Mouse (Mus musculus): ENCODE measurements around the gene Med12l.

Gene Med12l

DNA sequence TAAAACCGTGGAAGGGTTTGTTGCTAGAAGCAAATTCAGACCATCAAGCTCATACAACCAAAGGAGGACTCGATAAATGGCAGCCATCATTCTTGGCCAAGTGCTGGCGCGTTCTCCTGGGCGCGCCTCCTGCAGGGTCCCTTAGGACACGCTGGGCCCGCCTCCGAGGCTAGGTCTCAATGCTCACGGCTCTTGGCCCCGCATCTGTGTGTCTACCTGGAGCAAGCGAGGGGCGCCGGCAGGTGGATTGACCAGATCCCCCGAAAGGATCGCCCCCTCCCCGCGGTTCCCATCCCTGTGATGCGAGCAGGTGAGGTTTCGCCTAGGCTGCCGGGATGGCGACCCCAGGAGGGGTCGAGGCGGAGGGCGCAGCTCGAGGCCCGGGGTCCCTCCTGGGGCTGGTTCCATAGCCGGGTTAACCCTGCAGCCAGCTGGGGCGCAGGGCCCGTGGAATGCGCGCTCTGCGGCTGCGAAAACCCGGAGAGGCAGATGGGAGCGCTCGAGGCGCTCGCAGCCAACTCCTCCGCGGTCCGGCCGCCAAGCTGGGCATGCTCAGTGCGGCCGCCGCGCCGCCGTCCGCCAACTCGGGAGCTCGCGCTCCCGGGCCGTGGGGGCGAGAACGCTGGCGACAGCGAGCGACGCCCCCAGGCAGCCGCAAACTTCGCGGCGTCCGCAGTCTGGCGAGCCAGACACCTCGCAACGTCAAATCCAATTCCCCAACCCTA is at the start of gene Med12l:
Gene Med12l (plus strand): TSS at position 555 of the 725 bp plus-strand sequence.
- DNase-seq (ENCODE audit: low spot score), result peak; percentile 43

DNA sequence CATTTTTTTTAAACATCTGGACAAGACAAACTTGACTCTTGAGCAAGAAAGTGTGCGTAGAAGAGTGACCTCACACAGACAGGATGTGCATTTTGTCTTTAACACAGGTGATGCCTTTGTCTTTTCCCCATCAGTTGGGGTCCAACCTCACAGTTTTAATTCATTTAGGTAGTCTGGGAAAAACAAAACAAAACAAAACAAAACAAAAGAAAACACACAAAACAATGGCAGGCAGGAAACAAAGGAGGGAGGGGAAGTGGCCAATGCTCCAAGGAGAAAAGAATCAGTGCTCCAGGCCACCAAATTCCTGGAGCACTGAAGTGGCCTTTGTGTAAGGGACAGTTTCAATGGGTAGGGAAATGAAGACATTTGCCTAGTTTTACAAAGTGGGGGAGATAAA is 44.5 kb upstream of the Med12l start:
- no peak for DNase-seq (ENCODE audit: low spot score)

DNA sequence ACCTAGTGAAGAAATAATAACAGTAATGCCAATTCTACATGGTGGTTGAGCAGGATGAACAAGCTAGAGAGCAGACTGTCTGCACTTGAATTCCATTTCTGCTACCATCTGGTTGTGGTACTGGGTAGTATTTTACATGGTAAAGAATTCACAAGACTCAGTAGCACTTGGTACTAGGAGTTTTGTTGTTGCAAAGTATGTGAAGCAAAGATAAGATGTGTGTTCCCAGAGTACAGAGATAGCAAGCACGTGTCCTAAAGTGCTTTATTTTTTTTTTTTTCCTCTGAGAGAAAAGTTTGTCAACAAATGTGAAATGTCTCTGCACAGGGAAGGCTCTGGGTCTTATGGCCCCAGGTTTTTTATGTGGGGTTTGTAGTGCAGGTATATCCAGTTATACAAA is 28.2 kb upstream of the Med12l start:
- no peak for DNase-seq (ENCODE audit: low spot score)

DNA sequence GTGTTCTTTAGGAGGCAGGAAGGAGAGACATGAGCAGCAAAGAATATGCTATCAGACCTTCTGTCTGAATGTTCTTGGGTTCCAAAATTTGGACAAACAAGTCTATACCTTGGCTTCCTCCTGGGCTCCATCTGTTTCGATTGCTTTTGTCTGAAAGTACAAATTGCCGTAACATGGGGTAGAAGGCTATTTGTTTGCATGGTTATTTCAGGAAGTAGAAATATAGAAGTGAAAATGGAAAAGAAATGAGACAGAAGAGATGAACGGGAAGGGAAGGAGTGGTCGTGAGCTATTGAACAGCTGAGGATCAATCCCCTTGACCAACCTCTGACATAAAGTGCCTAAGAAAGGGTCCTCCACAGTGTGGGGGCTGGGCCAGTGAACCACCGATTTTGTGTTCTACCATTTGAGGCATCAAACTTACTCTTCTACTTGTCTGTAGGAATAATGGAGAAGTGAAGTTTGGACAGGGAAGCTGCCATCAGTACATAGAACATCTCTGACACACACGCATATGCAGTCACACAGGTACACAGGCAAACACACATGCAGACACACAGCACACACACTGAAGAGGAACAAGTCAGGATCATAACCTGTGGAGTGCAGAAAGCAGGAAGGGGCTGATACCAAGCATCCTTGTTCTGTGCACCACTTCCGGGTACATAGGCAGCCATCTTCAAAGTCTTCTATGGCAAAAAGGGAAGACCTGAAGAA is 27.6 kb upstream of the Med12l start:
- DNase-seq (ENCODE audit: low spot score), result no peak

DNA sequence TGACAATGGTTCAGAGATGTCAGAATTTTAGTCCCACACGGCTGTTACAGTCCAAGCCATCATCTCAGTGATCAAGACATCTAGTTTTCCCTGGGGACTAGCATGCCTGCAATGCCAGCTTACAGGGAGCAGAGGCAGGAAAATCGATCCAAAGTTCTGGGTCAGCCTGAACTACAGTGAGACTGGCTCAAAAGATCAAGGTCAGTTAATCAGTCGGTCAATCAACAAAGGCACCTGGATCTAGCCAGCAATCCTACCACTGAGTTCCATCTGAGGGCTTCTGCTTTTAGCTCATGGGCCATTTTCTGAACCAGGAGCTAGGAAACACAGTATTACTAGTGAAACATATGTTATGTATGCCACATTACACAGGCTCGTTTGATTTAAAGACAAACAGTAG is 25.0 kb upstream of the Med12l start:
- DNase-seq (ENCODE audit: low spot score), result no peak

DNA sequence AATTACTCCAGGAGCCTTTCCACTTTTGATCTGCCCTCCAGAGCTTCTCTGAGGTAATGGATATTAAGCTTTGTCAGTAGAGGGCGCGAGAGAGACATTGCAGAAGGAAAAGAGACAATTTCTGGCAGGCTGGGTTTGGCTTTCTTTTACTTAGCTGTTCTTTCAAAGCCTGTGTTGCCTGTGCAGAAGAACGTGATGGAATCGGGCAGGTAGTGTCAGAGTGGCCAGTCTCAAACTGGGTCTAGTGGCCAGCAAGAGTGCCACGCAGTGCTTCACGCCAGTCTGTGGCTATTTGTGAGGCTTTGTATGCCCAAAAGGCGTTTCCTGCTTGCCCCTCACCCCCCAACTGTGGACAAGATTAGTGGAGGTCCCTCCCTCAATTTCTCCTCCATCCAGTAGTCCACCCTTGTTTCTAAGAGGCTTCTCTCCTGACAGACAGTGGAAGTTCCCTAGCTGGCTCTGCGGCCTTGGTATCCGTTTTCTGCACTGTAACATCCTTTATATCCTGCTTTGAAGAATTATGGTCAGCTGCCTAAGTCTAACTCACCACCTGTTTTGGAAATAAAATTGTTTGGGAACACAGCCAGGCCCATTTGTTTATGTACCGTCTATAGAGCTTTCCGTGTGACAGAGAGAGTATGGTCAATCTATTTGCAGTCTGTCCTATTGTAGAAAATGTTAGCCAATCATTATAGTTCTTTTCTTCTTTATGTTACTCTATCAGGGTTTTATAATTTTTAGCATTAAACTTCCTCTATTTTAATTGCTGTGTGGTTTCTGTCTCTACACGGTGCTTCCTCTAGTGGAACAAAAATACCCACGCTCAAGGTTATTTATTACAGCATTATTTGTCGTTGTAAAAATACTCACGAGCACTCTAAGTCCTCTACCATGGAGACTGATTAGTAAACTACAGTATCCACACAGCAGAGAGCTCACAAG is 22.5 kb upstream of the Med12l start:
- peak; percentile 71 for DNase-seq (ENCODE audit: low spot score)

DNA sequence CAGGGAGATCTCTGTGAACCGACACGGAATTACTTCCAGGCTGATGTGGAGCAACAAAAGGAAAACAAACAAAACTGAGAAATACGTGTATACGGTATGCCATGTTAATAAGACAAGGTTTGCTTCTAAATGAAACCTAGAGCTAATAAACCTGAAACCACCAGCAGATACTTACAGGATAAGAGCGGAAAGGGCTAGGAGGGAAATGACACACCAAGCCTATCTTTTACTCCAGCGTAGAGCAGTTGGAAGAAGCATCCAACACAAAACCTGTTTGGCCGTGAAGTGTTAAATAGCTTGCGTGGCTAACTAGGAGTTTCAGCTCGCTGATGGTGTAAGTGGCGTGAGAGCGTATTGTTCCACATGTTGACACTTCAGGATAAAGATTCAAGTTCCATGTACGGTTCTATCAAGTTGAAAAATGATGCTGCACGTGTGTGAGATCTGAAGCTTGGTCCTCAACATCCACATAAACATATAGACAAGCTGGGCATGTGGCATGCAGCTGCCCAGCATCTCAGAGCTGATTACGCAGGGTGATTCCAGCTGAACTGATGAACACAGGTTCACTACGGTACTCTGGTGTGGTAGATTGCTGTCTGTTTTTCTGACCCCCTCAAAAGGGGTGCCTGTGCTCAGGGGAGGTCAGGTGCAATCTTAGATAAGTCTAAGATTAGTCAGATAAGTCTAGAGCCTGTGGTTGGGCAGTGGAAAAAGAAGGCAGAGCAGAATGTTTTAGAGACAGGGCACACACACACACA is 21.6 kb upstream of the Med12l start:
- DNase-seq (ENCODE audit: low spot score), result no peak

DNA sequence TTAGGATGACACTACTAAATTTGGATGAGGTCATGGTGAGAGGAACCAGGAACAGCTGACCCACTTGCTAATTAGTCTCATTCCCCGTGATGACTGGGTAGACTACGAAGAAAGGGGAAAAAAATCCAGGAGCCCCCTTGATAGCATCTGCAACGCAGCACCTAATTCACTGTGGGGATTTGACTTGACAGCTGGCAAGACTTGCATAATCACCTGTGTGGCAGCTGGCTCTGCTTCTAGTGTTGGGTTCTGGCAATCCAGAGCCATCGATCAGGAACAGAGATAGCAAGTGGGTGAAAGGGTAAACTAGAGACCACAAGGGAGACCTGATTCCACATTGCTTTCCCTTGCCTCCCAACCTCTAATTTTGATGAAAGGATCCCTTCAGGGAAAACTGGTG is 19.8 kb upstream of the Med12l start:
- DNase-seq (ENCODE audit: low spot score), result no peak

DNA sequence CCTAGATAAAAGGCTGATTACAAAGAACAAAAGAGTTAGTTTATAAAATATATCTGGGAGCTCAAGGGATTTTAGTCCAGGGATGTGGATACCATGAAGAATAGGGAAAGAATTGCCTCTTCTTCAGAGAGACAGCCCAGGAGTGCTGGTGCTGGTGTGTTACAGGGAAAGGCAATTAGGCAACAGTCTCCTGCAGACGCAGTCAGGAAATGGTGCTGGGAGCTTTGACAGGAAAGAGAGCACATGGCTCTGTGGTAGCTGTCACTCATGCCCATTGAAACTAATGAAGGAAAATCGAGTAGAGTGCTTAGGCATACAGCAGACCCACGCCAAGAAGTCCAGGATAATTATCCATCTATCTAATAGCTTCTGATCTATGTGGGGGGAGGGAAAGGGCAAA is 16.3 kb upstream of the Med12l start:
- no peak for DNase-seq (ENCODE audit: low spot score)

DNA sequence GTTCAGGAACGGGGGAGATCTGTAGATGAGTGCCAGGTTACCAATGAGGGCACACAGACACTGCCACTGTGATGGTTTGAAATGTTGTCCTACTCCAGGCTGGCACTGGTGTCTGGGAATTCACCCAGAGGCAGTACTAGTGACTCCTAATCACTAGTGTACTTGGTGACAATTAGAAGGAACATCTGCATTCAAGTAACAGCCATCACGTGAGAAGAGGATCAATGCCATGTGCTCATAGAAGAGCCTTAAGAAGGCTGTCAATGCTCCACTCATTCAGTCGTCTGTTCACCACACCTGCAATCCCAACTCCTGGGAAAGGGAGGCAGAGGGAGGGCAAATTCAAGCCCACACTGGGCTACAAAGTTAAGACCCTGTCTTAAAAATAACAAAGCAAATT is 15.1 kb upstream of the Med12l start:
- DNase-seq (ENCODE audit: low spot score), result no peak

DNA sequence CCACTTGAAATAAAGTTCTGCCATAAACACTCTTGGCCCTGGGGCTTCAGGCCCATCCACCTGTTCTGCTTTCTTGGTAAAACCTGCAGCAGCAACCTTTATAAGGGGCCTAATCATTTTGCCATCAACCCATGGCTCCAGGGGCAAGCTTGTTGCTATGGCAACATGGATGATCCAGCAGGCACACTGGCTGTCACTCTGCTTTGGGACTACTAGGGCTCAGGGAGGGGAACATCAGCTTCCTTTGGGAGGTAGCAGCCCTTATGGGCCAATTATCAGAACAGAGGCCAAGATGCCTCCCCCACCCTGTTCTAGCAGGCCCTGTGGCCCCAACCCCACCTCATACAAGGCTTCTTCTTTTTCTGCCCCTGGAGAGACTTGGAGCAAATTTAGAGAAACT is 13.5 kb upstream of the Med12l start:
- DNase-seq (ENCODE audit: low spot score), result no peak

DNA sequence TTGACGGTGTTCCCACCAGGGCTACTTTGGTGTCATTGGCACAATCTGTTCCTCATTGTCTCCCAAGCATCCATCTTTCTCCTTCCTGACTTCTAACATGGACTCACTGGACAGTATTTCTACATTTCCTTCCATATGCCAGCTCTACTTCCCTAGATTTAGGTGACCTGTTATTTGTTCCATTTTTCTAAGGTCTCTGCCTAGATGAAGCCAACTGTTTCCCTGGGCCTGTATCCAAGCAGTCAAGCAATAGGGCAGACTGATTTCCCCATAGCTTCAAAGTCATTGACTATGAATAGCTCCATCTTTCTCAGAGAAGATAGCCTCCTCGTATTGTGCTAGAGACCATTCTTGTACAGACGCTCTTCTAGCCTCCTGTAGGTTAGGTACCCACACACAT is 12.0 kb upstream of the Med12l start:
- no peak for DNase-seq (ENCODE audit: low spot score)

DNA sequence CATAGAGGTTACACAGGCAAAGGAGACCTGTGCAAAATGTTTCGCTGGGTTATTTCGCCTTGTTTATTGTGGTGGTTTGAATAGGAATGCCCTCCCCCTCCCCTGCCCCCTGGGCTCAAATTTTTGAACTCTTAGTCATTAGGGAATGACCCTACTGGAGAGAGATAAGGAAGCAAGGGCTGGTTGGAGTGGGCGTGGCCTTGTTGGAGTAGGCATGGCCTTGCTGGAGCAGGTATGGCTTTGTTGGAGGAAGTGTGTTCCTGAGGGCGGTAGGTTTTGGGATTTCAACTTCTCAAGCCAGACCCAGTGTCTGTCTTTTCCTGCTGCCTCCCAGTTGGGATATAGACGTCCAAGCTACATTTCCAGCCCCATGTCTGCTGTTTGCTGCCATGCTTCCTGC is 1.9 kb upstream of the Med12l start:
- DNase-seq (ENCODE audit: low spot score), result no peak

DNA sequence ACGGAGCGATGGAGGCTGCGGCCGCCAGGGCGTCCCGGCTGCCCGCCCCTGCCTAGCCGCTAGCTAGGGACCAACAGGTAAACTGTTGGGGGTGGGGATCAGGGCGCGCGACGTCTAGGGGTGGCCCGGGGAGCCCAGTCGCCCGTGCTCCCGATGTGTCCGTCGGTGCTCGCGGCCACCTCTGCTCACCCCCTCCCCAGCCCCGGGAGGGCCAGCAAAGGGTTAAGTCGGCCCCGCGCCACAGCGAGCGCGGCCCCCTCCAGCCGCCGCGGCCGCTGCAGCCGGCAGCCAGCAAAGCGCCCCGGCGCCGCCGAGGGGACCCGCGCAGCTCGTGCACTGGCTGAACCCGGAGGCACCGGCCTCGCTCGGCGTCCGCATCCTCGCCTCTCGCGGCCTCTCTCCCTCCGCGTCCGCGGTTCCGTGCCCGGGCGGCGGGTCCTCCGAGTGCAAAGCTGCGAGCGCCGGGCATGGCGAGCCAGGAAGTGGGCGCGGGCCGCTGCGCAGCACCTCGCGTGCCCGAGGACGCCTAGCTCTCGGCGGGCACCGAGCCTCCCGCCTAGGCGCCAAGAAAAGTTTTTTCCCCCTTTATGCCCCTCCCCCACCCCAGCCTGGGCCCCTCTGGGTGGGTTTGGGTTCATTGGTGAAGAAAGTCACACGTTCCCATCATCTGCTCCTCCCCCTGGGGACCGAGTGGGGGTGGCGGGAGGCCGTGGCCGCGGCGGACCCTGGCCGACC is 538 bp downstream of the Med12l start:
- peak; percentile 21 for DNase-seq (ENCODE audit: low spot score)

DNA sequence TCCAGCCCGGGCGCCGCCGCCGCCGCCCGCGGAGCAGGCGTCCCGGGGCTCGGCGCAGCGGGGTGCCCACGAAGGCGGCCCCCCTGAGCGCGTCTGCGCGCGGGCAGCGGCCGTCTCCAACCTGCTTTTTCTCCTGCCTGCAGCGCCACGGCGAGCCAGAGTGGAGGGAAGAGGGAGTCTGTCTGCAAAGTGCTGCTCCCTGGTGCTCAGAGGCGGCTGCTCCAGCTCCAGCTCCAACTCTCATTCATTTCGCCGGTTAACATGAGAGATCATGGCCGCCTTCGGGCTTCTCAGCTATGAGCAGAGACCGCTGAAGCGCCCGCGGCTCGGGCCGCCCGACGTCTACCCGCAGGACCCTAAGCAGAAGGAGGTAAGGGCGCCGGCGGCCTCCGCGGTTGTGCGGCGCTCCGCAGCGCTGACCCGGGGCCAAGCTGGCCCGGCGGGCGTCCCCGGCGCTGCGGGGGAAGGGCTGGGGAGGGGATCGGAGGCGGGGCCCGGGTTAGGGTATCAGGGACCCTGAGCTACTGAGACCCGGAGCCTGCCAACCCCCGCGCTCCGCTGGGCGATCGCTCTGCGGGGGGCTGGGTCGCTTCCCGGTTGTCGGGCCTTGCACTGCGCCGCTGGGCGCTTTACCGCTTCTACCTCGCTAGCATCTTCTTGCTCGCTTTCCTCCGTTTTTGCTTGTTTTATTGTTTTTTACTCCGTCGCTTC is 1.3 kb downstream of the Med12l start:
- DNase-seq (ENCODE audit: low spot score), result peak; percentile 39

DNA sequence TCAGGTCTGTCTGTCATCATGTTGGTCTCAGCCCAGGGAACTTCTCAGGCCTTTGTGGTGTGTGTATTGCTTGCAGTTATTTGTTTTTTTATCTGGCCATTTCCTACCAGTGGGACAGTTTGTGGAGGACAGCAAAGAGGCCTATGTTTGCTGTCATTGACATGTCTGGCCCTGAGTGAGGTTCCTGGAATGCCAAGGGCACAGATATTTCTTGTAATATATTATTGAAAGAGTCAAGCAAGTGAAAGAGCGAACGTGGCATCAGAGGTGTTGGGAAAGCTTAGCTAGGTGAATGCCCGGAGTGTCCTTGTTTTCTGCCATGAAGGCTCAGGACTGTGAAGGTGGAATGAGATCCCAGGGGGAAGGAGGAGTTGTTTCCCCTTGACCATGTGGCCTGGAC is 4.7 kb downstream of the Med12l start:
- DNase-seq (ENCODE audit: low spot score), result no peak

DNA sequence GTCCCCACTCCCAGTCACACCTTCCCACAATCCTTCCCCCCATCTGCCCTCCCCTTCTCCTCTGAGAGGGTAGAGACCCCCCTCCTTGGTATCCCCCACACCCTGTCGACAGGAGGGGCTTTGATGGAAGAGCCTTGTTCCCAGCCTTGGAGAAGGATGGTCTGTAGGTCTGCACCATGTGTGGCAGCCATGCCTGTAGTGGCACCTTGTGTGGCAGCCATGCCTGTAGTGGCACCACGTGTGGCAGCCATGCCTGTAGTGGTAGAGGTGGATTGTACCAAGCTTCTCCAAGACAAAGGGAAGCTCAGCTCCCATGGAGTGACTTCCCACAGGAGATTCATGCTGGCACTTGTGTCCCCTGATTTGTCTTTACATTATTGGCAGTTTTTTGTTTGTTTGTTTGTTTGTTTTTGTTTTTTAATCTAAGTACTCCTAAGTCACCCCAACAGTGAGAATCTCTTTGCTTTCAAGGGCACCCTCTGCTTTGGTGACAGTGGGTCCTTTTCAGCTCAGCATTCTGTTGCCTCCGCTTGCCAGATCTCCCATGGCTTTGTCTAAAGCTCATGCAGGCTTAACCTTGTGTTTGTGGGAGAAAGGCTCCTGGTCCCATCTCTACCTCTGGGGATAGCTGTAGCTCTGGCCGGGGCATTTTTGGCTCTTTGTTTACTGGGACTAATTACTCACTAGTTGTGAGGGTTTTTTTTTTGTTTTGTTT is 10.2 kb downstream of the Med12l start:
- DNase-seq (ENCODE audit: low spot score), result no peak

DNA sequence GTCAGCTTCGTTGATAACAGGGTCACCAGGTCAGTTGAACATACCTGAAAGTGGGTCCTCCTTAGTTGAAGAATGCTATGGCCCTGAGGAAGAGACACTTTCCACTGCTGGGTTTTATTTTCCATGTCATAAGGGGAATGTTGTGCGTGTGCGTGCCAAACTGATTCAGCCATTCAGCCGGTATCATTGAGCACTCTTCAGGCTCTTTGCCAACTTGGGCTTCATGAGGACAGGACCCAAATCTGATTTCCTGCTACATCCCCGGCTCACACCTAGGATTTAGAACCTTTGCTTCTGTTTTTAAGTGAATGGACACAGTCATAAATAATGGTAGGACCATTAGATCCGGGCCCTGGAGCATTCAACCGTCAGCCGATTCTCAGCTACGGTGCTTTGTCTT is 10.9 kb downstream of the Med12l start:
- no peak for DNase-seq (ENCODE audit: low spot score)

DNA sequence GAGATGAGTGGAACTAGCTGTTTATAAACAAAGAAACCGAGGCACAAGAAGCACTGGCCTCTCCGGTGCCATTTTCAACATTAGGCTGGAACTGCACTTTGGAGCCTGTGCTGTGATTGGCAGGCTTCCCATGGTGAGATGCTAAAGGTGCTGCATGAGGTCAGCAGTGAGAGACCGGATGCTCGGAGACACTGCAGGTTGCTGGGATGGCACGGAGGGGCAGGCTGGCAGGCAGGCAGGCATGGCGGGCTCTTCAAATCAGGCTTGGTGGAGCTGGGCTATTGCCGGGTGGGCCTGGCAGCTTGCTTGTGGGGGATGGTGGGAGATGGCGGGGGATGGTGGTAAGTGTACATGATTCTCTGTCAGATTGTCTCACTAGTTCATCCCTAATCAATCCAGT is 15.6 kb downstream of the Med12l start:
- no peak for DNase-seq (ENCODE audit: low spot score)

DNA sequence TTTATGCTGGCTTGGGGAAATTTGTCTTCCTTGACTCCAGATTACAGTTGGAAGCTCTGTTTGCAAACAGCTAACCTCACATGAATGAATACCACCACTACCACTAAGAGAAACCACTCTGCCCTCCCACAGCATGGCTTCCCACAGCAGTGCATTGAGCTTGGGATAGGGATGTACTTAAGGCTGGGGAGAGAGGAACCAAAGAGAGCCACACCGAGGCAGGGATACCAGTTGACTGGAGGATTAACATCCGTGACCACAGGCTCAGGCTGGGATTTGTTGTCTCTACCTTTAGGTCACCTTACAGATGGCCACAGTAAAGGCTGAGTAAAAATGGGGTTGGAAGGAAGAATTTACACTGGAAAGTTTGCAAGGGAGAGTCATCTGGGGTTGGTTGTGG is 16.6 kb downstream of the Med12l start:
- no peak for DNase-seq (ENCODE audit: low spot score)
